Mouse (Mus musculus) liver, embryonic 14.5 days (tissue): ENCODE measurements around the gene Reln. TPM values are rescaled to one million over a fixed set of nuclear protein-coding genes. Genes with fewer than 3 reads are reported as not detected.

Source experiments
- ATAC-seq: fragments of 200-750 bp; cut with Nextera tagmentation; 2 replicates; pipeline ENCODE4 v1.8.0; 2017; ENCODE audit warnings: moderate number of reproducible peaks, mild to moderate bottlenecking, moderate library complexity; ENCODE audit not compliant: insufficient read depth
- DNase-seq, 3 experiments: peaks; one replicate each; pipeline ENCODE4 v3.0.0-alpha.2; 2012 to 2013; ENCODE audit warnings: low read depth in 3 of 3, low spot score in 3 of 3
- H3K27ac ChIP-seq: fragments of 300-500 bp; sonication (generic); 2 replicates; pipeline ENCODE4 v1.5.1; 2014; ENCODE audit warnings: moderate library complexity, mild to moderate bottlenecking, control low read depth, inconsistent platforms
- H3K27me3 ChIP-seq: fragments of 300-500 bp; sonication (generic); 2 replicates; pipeline ENCODE4 v1.6.1; 2014; ENCODE audit warnings: mild to moderate bottlenecking, low read length, moderate library complexity; ENCODE audit not compliant: control insufficient read depth, insufficient read depth
- H3K36me3 ChIP-seq: fragments of 300-500 bp; sonication (generic); replicated peaks from 2 replicates; pipeline ENCODE4 v1.6.1; 2014; ENCODE audit warnings: low read depth; ENCODE audit not compliant: control insufficient read depth, insufficient read depth
- H3K4me1 ChIP-seq, 2 experiments: fragments of 200-500 bp in 1 of 2; fragments of 300-500 bp in 1 of 2; sonication (generic) in 1 of 2; replicated peaks; 2 replicates each; pipeline ENCODE4 v1.6.1; 2012 to 2014; ENCODE audit warnings: antibody characterized with exemption in 1 of 2, inconsistent platforms in 1 of 2, low read length in 1 of 2; ENCODE audit not compliant: control insufficient read depth in 2 of 2, insufficient read depth in 2 of 2
- H3K4me2 ChIP-seq: fragments of 300-500 bp; sonication (generic); 2 replicates; pipeline ENCODE4 v1.6.1; 2014; ENCODE audit warnings: low read depth, mild to moderate bottlenecking, control low read depth, moderate library complexity
- H3K4me3 ChIP-seq, 2 experiments: fragments of 200-500 bp in 1 of 2; fragments of 300-500 bp in 1 of 2; sonication (generic) in 1 of 2; 2 replicates each; pipeline ENCODE4 v1.5.1; 2012 to 2014; ENCODE audit warnings: low read depth in 2 of 2, low read length in 2 of 2, mild to moderate bottlenecking in 2 of 2, control low read depth in 1 of 2, inconsistent platforms in 1 of 2, moderate library complexity in 1 of 2; ENCODE audit not compliant: insufficient read depth in 1 of 2
- H3K9ac ChIP-seq: fragments of 300-500 bp; sonication (generic); replicated peaks from 2 replicates; pipeline ENCODE4 v1.6.1; 2014; ENCODE audit warnings: mild to moderate bottlenecking, control low read depth, moderate library complexity
- H3K9me3 ChIP-seq: fragments of 300-500 bp; sonication (generic); 2 replicates; pipeline ENCODE4 v1.6.1; 2016; ENCODE audit warnings: low read length, mixed read lengths; ENCODE audit not compliant: control insufficient read depth
- CTCF ChIP-seq: IDR thresholded peaks from 2 replicates; pipeline ENCODE4 v1.5.1; 2016; ENCODE audit warnings: antibody characterized with exemption, low read depth, control low read depth
- EP300 ChIP-seq: IDR thresholded peaks from 2 replicates; pipeline ENCODE4 v1.6.1; 2016; ENCODE audit warnings: antibody characterized with exemption, low read depth
- WGBS: fragments of 180-500 bp; shearing (Covaris S2); extraction: QIAGEN DNeasy Blood & Tissue Kit; methylation state at CpG from one replicate; pipeline ENCODE4 v1.1.7; 2014; ENCODE audit not compliant: insufficient replicate concordance; 5-methylcytosine and 5-hydroxymethylcytosine counted together
- polyA plus RNA-seq, 2 experiments: library from polyadenylated mRNA; depleted of rRNA in 1 of 2; stranded (reverse) in 1 of 2; unstranded in 1 of 2; fragments of >200 nt; fragmentation: Nextera tagmentation in 1 of 2; extraction: Ambion mirVana in 1 of 2; gene quantifications; 2 replicates each; pipeline versions ENCODE4 v1.2.1 to v1.2.3; 2012 to 2014

Reln gene
- polyA plus RNA-seq, 2 experiments, result 25.7 to 38.7 TPM

DNA sequence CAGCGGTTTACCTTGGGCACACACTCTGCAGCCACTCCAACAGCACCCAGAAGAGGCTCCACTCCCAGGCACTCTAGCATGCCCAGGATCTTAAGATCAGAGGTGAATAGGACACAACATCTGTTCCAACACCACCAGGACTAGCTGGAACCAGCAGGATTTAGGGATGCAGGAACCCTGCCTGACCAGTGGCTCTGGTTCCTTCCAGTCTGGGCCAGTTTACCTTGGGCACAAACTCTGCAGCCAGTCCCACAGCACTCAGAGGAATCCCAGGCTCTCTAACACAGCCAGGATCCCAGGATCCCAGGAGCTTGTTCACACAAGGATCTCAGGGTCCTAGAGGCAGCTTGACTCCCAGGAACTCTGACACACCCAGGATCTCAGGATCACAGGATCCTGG lies 382.7 kb downstream of the Reln start:
- TF ChIP-seq CTCF (no peak), EP300 (no peak)
- Histone ChIP-seq H3K9ac (no peak overlapping the region), H3K27ac (no peak overlapping the region), H3K27me3 (no peaks in the 10 kb centered on the region), H3K36me3 (no peaks in the 10 kb centered on the region), H3K9me3 (no peaks in the 10 kb centered on the region), H3K4me3 (no peak overlapping the region), H3K4me2 (no peak overlapping the region), H3K4me1 (no peaks in the 10 kb centered on the region)
- 71% methylated on average over 1 of the region's 1 CpGs for WGBS
- ATAC-seq (no peak), DNase-seq (no peak)

GRCm38 (mm10) chr5:21960151-21960550 lies 384.4 kb downstream of the Reln start:
- WGBS, result 69% methylated on average over 14 of the region's 14 CpGs
- no peak overlapping the region for H3K4me3 ChIP-seq
- DNase-seq (no peak), ATAC-seq (no peak)
- no peaks in the 10 kb centered on the region for H3K9me3 ChIP-seq
- no peaks in the 10 kb centered on the region for H3K36me3 ChIP-seq
- no peak overlapping the region for H3K4me2 ChIP-seq
- no peaks in the 10 kb centered on the region for H3K4me1 ChIP-seq
- TF ChIP-seq CTCF, result no peak
- TF ChIP-seq EP300, result no peak
- H3K9ac ChIP-seq, result no peak overlapping the region
- H3K27ac ChIP-seq, result no peak overlapping the region
- H3K27me3 ChIP-seq, result no peaks in the 10 kb centered on the region

- Histone ChIP-seq H3K27ac (no peak overlapping the region), H3K9me3 (no peaks in the 10 kb centered on the region), H3K4me1 (no peaks in the 10 kb centered on the region), H3K4me2 (no peak overlapping the region), H3K9ac (no peak overlapping the region), H3K36me3 (no peaks in the 10 kb centered on the region), H3K4me3 (no peak overlapping the region), H3K27me3 (no peaks in the 10 kb centered on the region)
- TF ChIP-seq CTCF, result no peak
- no peak for TF ChIP-seq EP300
- ATAC-seq (no peak), DNase-seq (no peak)
- WGBS, result 52% methylated on average over 4 of the region's 4 CpGs
These were observed 386.9 kb downstream of the Reln start for GRCm38 (mm10) chr5:21957586-21957985.

- Histone ChIP-seq H3K9me3 (no peaks in the 10 kb centered on the region), H3K4me2 (no peak overlapping the region), H3K4me3 (no peak overlapping the region), H3K9ac (no peak overlapping the region), H3K36me3 (no peaks in the 10 kb centered on the region), H3K27me3 (no peaks in the 10 kb centered on the region), H3K27ac (no peak overlapping the region), H3K4me1 (no peaks in the 10 kb centered on the region)
- WGBS, result 68% methylated on average over 4 of the region's 4 CpGs
- DNase-seq (no peak), ATAC-seq (no peak)
- TF ChIP-seq EP300 (no peak), CTCF (no peak)
These were observed 387.4 kb downstream of the Reln start for GRCm38 (mm10) chr5:21957061-21957460.

DNA sequence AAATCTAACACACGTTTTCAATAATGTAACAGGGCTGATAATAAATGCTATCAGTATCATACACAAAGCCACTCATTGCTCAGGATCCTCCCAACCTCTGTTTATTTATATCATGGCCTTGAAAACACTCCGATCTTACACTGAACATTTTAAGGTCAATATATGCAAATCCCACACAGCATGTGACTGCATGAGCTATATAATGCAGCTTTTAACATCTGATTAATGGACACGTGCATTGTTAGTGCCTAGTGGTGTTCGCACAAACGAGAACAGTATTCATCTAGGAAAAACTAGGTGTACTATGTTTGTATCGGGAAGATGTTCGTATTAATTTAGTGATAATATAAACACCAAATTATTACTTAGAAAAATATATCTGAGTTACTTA lies 395.0 kb downstream of the Reln start:
- H3K36me3 ChIP-seq, result no peaks in the 10 kb centered on the region
- DNase-seq, result no peak
- no peaks in the 10 kb centered on the region for H3K27me3 ChIP-seq
- no peak overlapping the region for H3K9ac ChIP-seq
- WGBS, result 63% methylated on average over 7 of the region's 7 CpGs
- H3K4me3 ChIP-seq, result no peak overlapping the region
- no peak overlapping the region for H3K4me2 ChIP-seq
- H3K9me3 ChIP-seq, result no peaks in the 10 kb centered on the region
- TF ChIP-seq EP300 (no peak), CTCF (no peak)
- ATAC-seq, result no peak
- H3K27ac ChIP-seq, result no peak overlapping the region
- no peaks in the 10 kb centered on the region for H3K4me1 ChIP-seq
